Mouse (Mus musculus) thymus, adult 2 months (tissue): ENCODE data around the gene Gm8362.
"Not testable (repeated sequence)": the region's sequence is repeated elsewhere in the genome, so short reads cannot be mapped to it uniquely, and the experiment has no call there.

Experiments used
- CTCF ChIP-seq: fragments of 200-500 bp; IDR thresholded peaks from 2 replicates; pipeline ENCODE4 v1.5.1; 2012; ENCODE audit warnings: mild to moderate bottlenecking, control low read depth, low read length, moderate library complexity, borderline replicate concordance; ENCODE audit not compliant: control insufficient read depth, poor library complexity, insufficient read depth; ENCODE audit errors: extremely low read depth
- POLR2A ChIP-seq: fragments of 200-500 bp; IDR thresholded peaks from 2 replicates; pipeline ENCODE4 v1.6.1; 2012; ENCODE audit warnings: mild to moderate bottlenecking, low read length, control low read depth, moderate library complexity; ENCODE audit not compliant: control insufficient read depth, poor library complexity, insufficient read depth; ENCODE audit errors: extremely low read depth

- not testable (repeated sequence) for TF ChIP-seq CTCF, POLR2A
Observed at GRCm38 (mm10) chr14:6742232-6742631, 32.0 kb downstream of the Gm8362 start, which contains the start of gene Gm3636.
